Mouse (Mus musculus) heart, adult 8-10 months (tissue): ENCODE measurements at regions not wholly inside any gene's neighbourhood (a gene's known extent, or its start where the extent isn't known, plus 50 kb on each side); places are given as distances from the start of the nearest gene placed in this dataset.
A peak's percentile ranks its signal among the peaks of the same experiment; 100 is the strongest.

Experiments
- DNase-seq: peaks from one replicate; pipeline ENCODE4 v3.0.0; 2022; ENCODE audit warnings: low spot score

DNA sequence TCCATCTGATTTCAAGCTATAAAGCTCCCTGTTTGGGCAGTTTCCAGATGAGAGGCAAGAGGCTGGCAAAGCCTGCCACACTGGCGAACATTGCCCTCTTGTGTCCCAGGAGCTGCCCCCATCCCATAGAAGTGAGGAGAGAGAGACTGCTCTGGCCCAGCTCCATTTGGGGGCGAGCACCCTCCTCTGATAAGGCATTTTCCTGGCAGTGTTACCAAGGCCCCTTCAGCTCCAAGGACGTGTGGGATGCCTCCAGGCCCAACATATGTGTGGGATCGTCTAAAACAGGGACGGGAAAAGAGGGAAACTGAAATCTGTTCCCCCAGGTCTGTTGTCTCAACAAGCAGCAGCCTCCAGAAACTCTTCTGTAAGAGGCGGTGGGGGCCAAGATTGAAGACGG lies 88.0 kb upstream of the Csf3r start:
- no peak for DNase-seq

DNA sequence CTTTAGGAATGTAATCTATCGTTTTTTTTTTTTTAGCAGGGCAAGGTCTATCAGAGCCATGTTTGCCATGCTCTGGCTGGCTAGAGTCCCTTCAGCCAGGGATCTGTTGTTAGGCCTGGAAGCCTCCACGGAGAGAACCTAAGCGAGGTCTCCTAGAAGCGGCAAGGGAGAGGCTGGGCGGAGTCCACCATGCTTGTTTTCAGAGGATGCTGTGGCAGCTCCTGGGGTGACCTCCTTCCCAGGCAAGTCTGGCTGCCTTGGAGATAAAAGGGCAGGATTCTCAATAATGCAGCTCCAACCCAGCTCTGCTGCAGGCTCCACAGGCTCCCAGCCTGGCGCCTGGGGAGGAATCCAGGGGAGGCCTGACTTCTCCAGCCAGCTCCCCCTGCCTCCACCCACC lies 86.2 kb upstream of the Csf3r start:
- DNase-seq: no peak

DNA sequence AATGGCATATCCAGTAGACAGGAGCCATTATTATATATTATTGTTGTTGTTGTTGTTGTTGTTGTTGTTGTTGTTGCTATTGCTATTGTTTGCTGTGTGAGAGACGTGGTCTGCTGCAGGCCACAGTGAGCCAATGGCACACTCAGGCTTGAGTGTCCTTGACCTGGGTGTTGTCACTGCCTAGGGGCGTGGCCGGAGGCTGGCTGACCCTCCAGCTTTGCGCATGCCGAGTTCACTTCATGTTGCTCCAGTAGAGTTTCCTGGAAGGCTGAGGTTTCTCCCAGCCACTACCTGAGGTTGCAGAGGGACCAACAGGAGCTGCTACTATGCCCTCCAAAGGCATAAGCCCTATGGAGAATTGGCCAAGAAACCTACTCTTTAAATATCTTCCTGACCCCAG lies 83.1 kb upstream of the Csf3r start:
- no peak for DNase-seq

DNA sequence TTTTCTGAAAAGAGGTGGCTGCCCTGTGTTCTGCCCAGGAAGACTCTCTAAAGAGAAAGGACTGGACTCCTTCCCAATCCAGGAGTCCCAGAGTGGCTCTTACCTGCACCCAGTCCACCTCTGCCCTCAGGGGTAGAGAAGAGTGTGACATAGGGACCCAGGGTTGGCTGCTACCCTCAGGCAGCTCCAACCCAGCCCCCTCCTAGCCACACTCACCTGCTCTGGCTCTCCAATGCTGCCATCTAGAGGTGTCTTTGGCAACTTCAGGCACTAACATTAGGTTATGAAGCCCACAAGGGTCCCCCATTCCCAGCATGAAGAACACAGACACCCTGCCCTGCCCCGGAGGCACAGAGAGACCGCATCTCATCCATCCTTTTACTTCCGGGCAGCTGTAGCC lies 82.4 kb upstream of the Csf3r start:
- DNase-seq: no peak

DNA sequence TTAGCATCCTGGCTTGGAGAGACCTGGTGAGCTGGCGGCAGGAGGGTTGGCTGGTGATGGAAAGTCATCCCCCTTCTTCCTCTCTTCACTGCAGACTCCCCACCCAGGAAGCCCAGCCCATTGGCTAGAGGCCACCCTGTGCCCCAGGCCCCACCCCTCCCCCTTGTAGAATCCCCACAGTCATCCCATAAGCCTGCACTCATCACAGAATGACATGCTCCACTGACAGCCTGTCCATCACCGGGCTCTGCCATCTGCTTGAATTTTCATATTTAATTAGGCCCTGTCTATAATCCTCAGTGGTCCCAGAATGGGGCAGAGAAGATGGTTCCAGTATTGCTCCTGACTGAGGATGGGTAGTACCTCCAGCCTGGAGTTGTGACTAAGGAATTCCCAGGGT lies 79.3 kb upstream of the Csf3r start:
- no peak for DNase-seq

DNA sequence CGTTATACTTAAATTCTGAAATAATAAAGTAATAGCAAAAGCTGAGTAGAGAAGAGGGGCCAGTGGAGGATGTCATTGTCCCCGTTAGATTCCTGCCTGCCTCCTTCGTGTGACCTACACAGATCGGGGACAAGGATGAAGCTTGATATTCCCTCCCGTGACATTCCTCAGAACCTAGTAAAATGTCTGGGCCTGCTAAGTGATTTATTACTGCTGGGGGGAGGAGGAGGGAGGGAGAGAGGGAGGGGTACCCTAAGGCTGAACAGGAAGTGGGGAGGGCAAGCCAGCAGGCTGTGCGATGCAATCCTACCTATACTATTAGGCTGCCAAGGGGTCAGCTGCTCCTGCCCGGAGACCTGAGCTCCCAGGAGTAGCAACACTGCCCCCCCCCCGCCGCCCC lies 64.9 kb upstream of the Csf3r start:
- no peak for DNase-seq

DNA sequence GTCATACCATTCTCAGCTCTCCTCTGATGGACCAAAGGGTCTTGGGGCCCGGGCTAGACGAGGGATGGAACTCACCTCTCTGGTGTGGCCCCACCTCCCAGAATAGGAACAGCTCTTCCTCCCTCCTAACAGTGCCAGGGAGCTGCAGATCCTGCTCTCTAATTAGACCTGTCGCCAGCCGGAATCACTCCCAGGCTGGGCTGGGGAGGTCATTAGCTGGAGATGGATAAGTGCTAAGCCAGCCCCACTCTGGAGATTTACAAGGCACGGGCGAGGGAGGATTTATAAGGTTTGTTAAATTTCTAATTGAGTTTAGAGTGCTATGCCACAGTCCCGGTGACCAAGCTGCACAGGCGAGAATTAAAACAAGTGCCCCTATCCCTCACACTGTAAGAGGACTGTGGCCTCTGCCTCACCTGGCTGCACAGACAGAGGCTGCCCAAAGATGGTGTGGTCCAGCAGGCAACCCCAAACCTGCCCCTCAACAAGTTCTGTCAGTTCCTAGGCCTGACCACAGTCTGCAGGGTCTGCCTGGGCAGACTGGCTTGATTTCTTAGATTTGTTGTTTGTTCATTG lies 63.6 kb upstream of the Csf3r start:
- no peak for DNase-seq

DNA sequence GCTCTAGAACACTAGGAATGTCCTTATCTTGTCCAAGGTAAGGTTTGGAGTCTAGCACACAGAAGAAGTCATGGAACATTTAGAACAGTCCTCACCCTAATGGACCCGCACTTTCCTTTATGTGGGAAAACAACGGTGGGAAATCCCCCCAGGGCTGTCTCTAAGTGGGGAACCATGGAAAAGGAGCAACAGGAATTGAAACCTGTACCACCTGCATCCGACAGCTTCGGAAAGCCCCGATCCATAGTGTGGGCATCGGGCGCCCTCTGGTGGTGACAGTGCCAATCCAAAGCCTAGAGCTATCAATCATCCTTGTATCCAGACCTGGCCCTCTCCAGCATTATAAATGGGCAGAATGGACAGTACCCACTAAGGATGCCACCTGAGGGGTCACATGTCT lies 61.7 kb upstream of the Csf3r start:
- peak; percentile 44 for DNase-seq
